Mouse (Mus musculus) spleen, adult 2 months (tissue): ENCODE measurements around the gene Gm49373.

Source experiments
- CTCF ChIP-seq: fragments of 200-500 bp; IDR thresholded peaks from 2 replicates; pipeline ENCODE4 v1.5.1; 2011; ENCODE audit warnings: mild to moderate bottlenecking, inconsistent platforms; ENCODE audit not compliant: insufficient read depth, insufficient read length, insufficient replicate concordance; ENCODE audit errors: extremely low read depth
- POLR2A ChIP-seq: fragments of 200-500 bp; IDR thresholded peaks from 2 replicates; pipeline ENCODE4 v1.6.1; 2011; ENCODE audit warnings: low read depth, low read length, inconsistent platforms

- TF ChIP-seq CTCF (no peak), POLR2A (no peak)
Observed at GRCm38 (mm10) chr9:21034481-21035085, 38.3 kb downstream of the Gm49373 start.
